Mouse (Mus musculus): Measurements from ENCODE around the gene 9430015G10Rik.

DNA sequence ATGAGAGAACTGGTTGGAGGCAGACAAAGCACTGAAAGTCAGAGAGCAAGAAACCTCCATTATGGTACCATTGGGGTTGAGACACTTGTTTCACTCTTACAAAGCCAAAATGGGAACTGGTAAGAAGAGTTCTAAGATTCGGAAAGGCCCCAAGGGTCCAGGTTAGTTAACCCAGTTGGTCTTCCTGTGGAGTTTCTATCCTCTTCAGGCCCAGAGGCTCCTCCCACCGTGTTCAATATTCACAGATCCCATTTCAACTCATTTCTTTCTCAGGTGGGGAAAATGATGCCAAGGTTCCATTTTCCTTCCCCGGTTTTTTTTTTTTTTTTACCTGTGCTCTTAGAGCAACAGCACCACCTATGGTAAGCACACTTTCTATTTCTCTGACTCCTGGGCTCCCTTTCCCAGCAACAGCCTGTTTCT lies 8.3 kb upstream of the 9430015G10Rik start:
- no peak for TF ChIP-seq CTCF (IDR thresholded peaks at IDR 0.05; ENCODE audit: extremely low read depth, insufficient read length, insufficient replicate concordance, low read depth, low read length)
- no peak for TF ChIP-seq POLR2A (IDR thresholded peaks at IDR 0.05; ENCODE audit: low read depth, low read length)

Measured in small intestine, adult 2 months (tissue).